Mouse (Mus musculus): Measurements from ENCODE around the gene Morn2.

Morn2 gene

GRCm38 (mm10) chr17:80323015-80323414 lies 33.0 kb downstream of the Morn2 start:
- no peak for DNase-seq (ENCODE audit: extremely low spot score, low spot score)

- DNase-seq (ENCODE audit: extremely low spot score, low spot score): no peak
These were observed 33.7 kb downstream of the Morn2 start for GRCm38 (mm10) chr17:80323658-80324057.

GRCm38 (mm10) chr17:80324521-80324920 lies 34.5 kb downstream of the Morn2 start:
- no peak for DNase-seq (ENCODE audit: extremely low spot score, low spot score)

- no peak for DNase-seq (ENCODE audit: extremely low spot score, low spot score)
These were observed 35.5 kb downstream of the Morn2 start for GRCm38 (mm10) chr17:80325456-80325855.

GRCm38 (mm10) chr17:80326431-80326830 lies 36.4 kb downstream of the Morn2 start:
- DNase-seq (ENCODE audit: extremely low spot score, low spot score): no peak

- no peak for DNase-seq (ENCODE audit: extremely low spot score, low spot score)
These were observed 42.4 kb downstream of the Morn2 start for GRCm38 (mm10) chr17:80332386-80332785.

GRCm38 (mm10) chr17:80345277-80345676 lies 55.3 kb downstream of the Morn2 start:
- DNase-seq (ENCODE audit: extremely low spot score, low spot score): no peak

- peak; percentile 33 for DNase-seq (ENCODE audit: extremely low spot score, low spot score)
These were observed 56.7 kb downstream of the Morn2 start for GRCm38 (mm10) chr17:80346591-80347125.
